In genomic region chr6:83120930-83121862, GRCm38 (mm10) we compare ENCODE assay signal across 8 mouse cellular contexts. TPM values are rescaled to one million over a fixed set of nuclear protein-coding genes. Genes with fewer than 3 reads are reported as not detected.
DNase-seq lines count a peak whose midpoint lies in the region; ATAC-seq lines count a peak whose summit lies in the region.

Gene Wbp1, minus strand, starts transcription at chr6:83121559.

- no peaks in the 10 kb centered on the region for H3K9me3 ChIP-seq in hindbrain, embryonic 16.5 days (ENCODE audit: control insufficient read depth, low read length)

- H3K9ac ChIP-seq in hindbrain, embryonic 16.5 days (ENCODE audit: low read depth, low read length): peak within 1 kb of the TSS; percentile 91

- ATAC-seq in hindbrain, embryonic 16.5 days: peak; percentile 95

- no peaks in the 10 kb centered on the region for H3K27me3 ChIP-seq in hindbrain, embryonic 16.5 days (replicated peaks; ENCODE audit: control insufficient read depth, insufficient read depth, low read length)

- H3K4me3 ChIP-seq in hindbrain, embryonic 16.5 days (ENCODE audit: low read length): peak within 1 kb of the TSS; percentile 80
- peak within 1 kb of the TSS; percentile 54 for H3K4me3 ChIP-seq in macrophage (ENCODE audit: inconsistent target)

- peak; percentile 96 for DNase-seq in WW6 (ENCODE audit: low read depth, low spot score)
- peak; percentile 72 to 89 for DNase-seq in cerebellum, postnatal 4 days (ENCODE audit: low spot score in 2 of 2)
- DNase-seq in gastrocnemius, adult 18-20 months (ENCODE audit: low spot score): peak; percentile 95
- DNase-seq in left cerebral cortex, adult 18-20 months (ENCODE audit: low spot score in 2 of 2): peak; percentile 91 to 96
- DNase-seq in right cerebral cortex, adult 18-20 months: peak; percentile 99
- DNase-seq in urinary bladder, postnatal 10 days (ENCODE audit: low spot score): peak; percentile 74

- H3K4me2 ChIP-seq in hindbrain, embryonic 16.5 days (ENCODE audit: low read length): peak within 1 kb of the TSS; percentile 98

- H3K27ac ChIP-seq in hindbrain, embryonic 16.5 days (ENCODE audit: low read depth, low read length): peak within 1 kb of the TSS; percentile 96
- peak within 1 kb of the TSS; percentile 27 for H3K27ac ChIP-seq in macrophage

- WGBS in hindbrain, embryonic 16.5 days: under 1% methylated on average over 38 of the region's 38 CpGs
- under 1% methylated on average over 38 of the region's 38 CpGs for WGBS in macrophage (ENCODE audit: missing documents)

- peaks cover 14% of the 10 kb centered on the region; the same call in 1 of the 2 replicates for H3K36me3 ChIP-seq in hindbrain, embryonic 16.5 days (ENCODE audit: control insufficient read depth, insufficient read depth, low read length)
- no peaks in the 10 kb centered on the region for H3K36me3 ChIP-seq in macrophage (ENCODE audit: inconsistent target)

- H3K4me1 ChIP-seq in hindbrain, embryonic 16.5 days (ENCODE audit: control insufficient read depth, insufficient read depth, low read depth, low read length): peaks cover 48% of the 10 kb centered on the region

- H3K79me2 ChIP-seq in macrophage (ENCODE audit: inconsistent target): peaks cover 10% of the 10 kb centered on the region; the same call in 1 of the 2 replicates

RNA-seq across cellular contexts. Expression of gene Wbp1, which starts in this region (rescaled TPM):
- 10 to 100 TPM; 46.4 to 46.7 TPM for total RNA-seq in gastrocnemius, adult 18-20 months (2021)
- 146 and 148 TPM in 2 replicates for polyA plus RNA-seq in hindbrain, embryonic 16.5 days (2015; fragmentation: Nextera tagmentation; extraction: Ambion mirVana)
- total RNA-seq in left cerebral cortex, adult 18-20 months (2021): 10 to 100 TPM; 37.2 to 40.2 TPM
- total RNA-seq in macrophage (2018; cell fraction: chromatin; rRNA removed): 10 to 100 TPM in 15 of 26 experiments, 1 to 10 TPM in 11; 2.3 to 30.3 (median 11.4) TPM
- 10 to 100 TPM; 12.7 to 23.7 (median 17.4) TPM for total RNA-seq in macrophage (2018; cell fraction: cytosol; rRNA removed)
- total RNA-seq in macrophage (2018; cell fraction: nucleus; rRNA removed): 10 to 100 TPM in 15 of 26 experiments, 1 to 10 TPM in 11; 4.4 to 31.2 (median 12.1) TPM
- 13.1 to 20.6 TPM (median 14.1 TPM) in 3 replicates for polyA plus RNA-seq in macrophage (2018)

Comparison
In these comparisons a context has a peak if more than half of its experiments do, and no peak if none do; other contexts are left out.
1. Peak in every context shown above with its lines: DNase-seq, ATAC-seq, H3K4me3 ChIP-seq and H3K27ac ChIP-seq.